Mouse (Mus musculus) lung, postnatal 14 days (tissue): Measurements from ENCODE around the gene Tnr.

ENCODE experiments used
- DNase-seq: peaks from one replicate; pipeline ENCODE4 v3.0.0; 2021

Gene Tnr

GRCm38 (mm10) chr1:159729270-159729669, 205.7 kb downstream of the Tnr start:
- no peak for DNase-seq

GRCm38 (mm10) chr1:159730826-159731225, 207.3 kb downstream of the Tnr start:
- no peak for DNase-seq

GRCm38 (mm10) chr1:159735099-159735498, 211.5 kb downstream of the Tnr start:
- DNase-seq, result no peak

GRCm38 (mm10) chr1:159739478-159739877, 215.9 kb downstream of the Tnr start:
- DNase-seq, result no peak

- no peak for DNase-seq
Observed at GRCm38 (mm10) chr1:159741237-159742002, 217.9 kb downstream of the Tnr start.

GRCm38 (mm10) chr1:159742003-159742274, 218.4 kb downstream of the Tnr start:
- no peak for DNase-seq

GRCm38 (mm10) chr1:159743744-159744253, 220.2 kb downstream of the Tnr start:
- no peak for DNase-seq

GRCm38 (mm10) chr1:159745311-159745710, 221.7 kb downstream of the Tnr start:
- no peak for DNase-seq

GRCm38 (mm10) chr1:159747969-159748368, 224.4 kb downstream of the Tnr start:
- DNase-seq, result no peak

- no peak for DNase-seq
Observed at GRCm38 (mm10) chr1:159750411-159750810, 226.8 kb downstream of the Tnr start.

GRCm38 (mm10) chr1:159750876-159751275, 227.3 kb downstream of the Tnr start:
- DNase-seq, result no peak

- no peak for DNase-seq
Observed at GRCm38 (mm10) chr1:159760970-159761369, 237.4 kb downstream of the Tnr start.

GRCm38 (mm10) chr1:159763901-159764300, 240.3 kb downstream of the Tnr start:
- DNase-seq, result no peak

- DNase-seq, result no peak
Observed at GRCm38 (mm10) chr1:159764897-159765296, 241.3 kb downstream of the Tnr start.

GRCm38 (mm10) chr1:159769948-159770347, 246.4 kb downstream of the Tnr start:
- no peak for DNase-seq

- DNase-seq, result no peak
Observed at GRCm38 (mm10) chr1:159773671-159774070, 250.1 kb downstream of the Tnr start.

- no peak for DNase-seq
Observed at GRCm38 (mm10) chr1:159775168-159775567, 251.6 kb downstream of the Tnr start.

GRCm38 (mm10) chr1:159777107-159777506, 253.5 kb downstream of the Tnr start:
- DNase-seq, result no peak

GRCm38 (mm10) chr1:159779424-159779823, 255.9 kb downstream of the Tnr start:
- DNase-seq, result no peak

GRCm38 (mm10) chr1:159783842-159784241, 260.3 kb downstream of the Tnr start:
- peak; percentile 36 for DNase-seq

GRCm38 (mm10) chr1:159788312-159788711, 264.7 kb downstream of the Tnr start:
- no peak for DNase-seq

- no peak for DNase-seq
Observed at GRCm38 (mm10) chr1:159792546-159792945, 269.0 kb downstream of the Tnr start.

- DNase-seq, result no peak
Observed at GRCm38 (mm10) chr1:159796021-159796420, 272.5 kb downstream of the Tnr start.

- no peak for DNase-seq
Observed at GRCm38 (mm10) chr1:159800366-159800765, 276.8 kb downstream of the Tnr start.

GRCm38 (mm10) chr1:159801753-159802152, 278.2 kb downstream of the Tnr start:
- DNase-seq, result no peak
